Mouse (Mus musculus): ENCODE data around the gene Lamb2. TPM values are rescaled to one million over a fixed set of nuclear protein-coding genes. Genes with fewer than 3 reads are reported as not detected.
A peak's percentile ranks its signal among the peaks of the same experiment; 100 is the strongest.

Lamb2 gene
- total RNA-seq, 2 experiments from 2014 or later = 27.0 to 37.8 TPM

DNA sequence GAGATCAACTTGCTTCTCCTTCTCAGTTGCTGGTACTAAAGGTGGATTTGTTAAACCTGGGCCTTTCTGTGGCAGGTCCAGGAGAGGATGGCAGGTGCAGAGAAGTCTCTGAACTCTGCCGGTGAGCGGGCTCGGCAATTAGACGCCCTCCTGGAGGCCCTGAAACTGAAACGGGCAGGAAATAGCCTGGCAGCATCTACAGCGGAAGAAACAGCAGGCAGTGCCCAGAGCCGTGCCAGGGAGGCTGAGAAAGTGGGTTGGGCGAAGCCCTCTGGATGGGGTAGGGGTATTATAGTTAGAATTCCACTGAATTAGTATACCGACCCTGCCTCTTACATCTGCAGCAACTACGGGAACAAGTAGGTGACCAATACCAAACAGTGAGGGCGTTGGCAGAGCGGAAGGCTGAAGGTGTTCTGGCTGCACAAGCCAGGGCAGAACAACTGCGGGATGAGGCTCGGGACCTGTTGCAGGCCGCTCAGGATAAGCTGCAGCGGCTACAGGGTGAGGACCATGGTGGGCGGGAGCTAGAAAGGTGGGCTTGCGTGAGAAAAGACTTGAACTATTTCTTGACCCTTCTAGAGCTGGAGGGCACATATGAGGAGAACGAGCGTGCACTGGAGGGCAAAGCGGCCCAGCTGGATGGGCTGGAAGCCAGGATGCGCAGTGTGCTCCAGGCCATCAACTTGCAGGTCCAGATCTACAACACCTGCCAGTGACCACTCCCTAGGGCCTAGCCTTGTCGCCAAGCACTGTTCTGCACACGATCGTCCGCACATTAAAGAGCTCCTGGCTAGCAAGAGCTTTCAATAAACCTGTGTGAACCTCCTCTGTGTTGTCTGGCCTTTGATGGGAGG lies 10.4 kb downstream of the Lamb2 start:
- DNase-seq (ENCODE audit: low spot score in 2 of 2) = no peak

DNA sequence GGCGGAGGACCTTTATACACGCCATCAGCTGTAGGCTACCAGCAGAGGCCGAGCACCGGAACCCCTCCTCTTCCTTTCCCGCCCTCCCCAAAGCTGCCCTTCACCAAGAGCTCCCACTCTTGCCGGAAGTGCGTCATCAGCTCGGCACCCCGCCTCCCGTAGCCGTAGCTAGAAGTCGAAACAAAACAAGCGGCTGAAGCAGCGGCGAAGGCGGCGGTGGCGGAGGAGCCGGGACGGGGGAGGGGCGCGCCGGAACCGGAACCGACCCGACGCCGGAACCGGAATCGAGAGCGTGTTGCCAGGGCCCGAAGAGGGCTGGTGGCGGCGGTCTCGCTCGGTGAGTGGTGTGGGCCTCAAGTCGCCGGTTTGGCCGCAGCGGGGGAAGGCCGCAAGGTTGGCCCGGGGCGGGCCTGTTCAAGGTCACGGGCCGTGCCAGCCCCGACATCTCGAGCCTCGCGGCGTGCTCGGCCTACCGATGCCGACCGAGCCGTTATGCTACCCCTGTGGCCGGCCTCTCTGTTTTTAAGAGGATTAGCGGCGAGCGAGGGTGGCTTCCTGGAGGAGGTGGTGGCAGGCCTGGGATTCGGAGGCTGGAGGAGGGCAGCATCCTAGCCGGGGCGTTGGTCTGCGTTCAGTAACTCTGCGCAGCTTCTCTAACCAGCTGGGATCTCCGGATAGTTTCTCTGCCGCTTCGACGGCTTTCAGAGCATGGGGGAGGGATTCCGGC lies 11.2 kb downstream of the Lamb2 start, which contains the start of gene Usp19:
TSS of gene Usp19 (plus strand) at position 44 of the 727 bp plus-strand sequence.
- peak; percentile 94 to 97 for DNase-seq (ENCODE audit: low spot score in 2 of 2)

DNA sequence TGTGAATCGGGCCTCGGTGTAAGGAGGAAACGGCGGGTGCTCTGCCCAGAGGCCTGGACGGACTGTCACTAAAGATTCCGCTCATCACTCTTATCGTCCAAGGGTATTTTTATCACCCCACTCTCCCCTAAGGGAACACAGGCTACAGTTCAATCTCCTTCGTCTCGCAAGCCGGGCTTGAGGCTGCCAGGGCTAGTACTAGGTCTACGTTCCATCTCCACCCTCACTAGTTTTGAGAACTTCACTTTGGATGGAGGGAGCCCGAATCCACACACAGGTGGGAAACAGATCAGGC lies 11.7 kb downstream of the Lamb2 start:
- no peak for DNase-seq (ENCODE audit: low spot score in 2 of 2)

DNA sequence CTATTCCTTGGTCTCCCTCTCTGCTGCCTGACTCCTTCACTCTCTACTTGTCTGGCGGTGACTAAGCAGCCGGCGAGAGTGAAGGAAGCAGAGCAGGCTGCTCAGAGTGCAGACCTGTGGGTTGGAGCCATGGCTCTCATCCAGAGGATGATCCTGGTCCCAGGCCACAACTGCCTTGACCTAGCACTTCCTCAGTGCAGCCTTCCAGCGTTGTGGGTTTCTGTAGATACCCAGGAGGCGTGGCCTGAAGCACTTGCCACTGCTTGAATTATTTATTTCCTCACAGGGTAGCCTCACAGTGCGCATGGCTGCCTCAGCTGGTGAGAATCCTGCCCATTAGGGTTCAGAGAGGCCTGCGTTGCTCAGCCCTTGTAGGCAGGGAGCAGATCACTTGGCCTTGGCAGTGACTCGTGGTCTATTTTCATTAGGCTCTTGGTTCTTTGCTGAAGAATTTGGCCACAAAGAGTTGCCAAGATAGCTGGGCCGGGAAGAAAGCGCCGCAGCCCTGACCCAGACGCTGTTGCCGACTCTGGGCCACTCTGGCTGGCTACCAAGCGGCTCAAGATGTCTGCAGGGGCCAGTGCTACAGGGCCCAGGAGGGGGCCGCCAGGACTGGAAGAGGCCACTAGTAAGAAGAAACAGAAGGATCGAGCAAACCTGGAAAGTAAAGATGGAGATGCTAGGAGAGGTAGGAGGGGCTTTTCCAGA lies 12.7 kb downstream of the Lamb2 start:
- no peak for DNase-seq (ENCODE audit: low spot score in 2 of 2)

DNA sequence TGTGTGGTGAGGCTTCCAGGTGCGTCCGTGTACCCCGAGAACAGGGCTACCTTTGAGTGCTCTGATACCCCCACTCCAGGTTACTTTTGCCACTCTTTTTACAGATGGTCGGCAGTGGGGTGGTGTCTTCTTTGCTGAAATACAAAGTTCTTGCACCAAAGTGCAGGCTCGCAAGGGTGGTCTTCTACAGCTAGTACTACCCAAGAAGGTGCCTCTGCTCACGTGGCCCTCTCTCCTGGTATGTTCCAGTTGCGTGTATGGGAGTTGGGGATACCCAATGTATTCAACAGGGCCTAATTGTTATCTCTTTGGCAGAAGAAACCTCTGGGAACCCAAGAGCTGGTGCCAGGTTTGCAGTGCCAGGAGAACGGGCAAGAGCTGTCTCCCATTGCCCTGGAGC lies 13.7 kb downstream of the Lamb2 start:
- no peak for DNase-seq (ENCODE audit: low spot score in 2 of 2)

DNA sequence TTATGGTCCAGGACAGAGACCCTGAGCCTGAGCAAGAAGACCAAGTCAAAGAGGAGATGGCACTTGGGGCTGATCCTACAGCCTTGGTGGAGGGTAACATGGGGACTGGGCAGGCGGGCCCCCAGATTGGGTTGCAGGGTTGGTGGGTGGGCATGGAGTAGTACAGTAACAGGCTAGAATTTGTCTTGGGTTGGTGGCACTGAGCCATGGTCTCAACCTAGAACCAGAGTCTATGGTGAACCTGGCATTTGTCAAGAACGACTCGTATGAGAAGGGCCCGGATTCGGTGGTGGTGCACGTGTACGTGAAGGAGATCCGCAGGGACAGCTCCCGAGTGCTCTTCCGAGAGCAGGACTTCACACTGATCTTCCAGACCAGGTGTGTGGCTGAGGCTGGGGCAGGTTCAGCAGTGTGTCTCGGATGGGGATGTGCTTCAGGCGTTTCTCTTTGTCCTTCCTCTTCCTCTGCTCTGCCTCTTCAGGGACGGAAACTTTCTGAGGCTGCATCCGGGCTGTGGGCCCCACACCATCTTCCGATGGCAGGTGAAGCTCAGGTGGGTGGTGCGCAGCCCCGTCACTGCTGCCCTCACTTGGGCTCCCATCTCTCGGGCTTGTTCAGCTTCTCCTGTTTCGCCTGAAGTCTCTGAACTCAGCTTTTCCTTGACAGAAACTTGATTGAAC lies 14.8 kb downstream of the Lamb2 start:
- no peak for DNase-seq (ENCODE audit: low spot score in 2 of 2)

DNA sequence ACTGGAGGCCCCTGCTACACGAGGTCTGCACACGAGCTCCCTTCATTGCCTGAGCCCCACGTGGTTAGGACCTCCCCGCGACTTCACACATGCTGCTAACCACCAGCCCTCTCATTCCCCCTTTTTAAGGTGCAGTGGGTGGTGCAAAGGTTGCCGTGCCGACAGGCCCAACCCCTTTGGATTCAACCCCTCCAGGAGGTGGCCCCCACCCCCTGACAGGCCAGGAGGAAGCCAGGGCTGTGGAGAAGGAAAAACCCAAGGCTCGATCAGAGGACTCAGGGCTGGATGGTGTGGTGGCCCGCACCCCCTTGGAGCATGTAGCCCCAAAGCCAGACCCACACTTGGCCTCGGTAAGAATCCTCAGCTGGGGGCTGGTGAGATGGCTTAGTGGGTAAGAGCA lies 15.4 kb downstream of the Lamb2 start:
- no peak for DNase-seq (ENCODE audit: low spot score in 2 of 2)

DNA sequence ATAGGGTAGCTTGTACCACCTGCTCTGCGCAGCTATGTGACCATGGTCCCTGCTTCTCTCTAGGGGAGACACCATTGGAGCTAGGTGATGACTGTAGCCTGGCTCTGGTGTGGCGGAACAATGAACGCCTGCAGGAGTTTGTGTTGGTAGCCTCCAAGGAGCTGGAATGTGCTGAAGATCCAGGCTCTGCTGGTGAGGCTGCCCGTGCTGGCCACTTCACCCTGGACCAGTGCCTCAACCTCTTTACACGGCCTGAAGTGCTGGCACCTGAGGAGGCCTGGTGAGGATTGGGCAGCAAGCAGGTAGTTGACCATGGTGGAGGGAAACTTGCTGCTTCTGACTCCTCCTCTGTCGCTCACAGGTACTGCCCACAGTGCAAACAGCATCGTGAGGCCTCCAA lies 19.7 kb downstream of the Lamb2 start:
- DNase-seq (ENCODE audit: low spot score in 2 of 2) = no peak

DNA sequence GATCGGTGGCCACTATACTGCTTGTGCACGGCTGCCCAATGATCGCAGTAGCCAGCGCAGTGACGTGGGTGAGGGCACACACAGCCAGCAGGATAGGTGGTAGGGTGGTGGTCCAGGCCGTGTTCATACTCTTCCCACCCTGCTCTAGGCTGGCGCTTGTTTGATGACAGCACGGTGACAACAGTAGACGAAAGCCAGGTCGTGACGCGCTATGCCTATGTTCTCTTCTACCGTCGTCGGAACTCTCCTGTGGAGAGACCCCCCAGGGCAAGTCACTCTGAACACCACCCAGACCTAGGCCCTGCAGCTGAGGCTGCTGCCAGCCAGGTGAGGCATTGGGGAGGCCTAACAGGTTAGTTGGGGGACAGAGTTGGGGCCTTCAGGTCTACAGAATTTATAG lies 20.4 kb downstream of the Lamb2 start:
- DNase-seq (ENCODE audit: low spot score in 2 of 2) = no peak

DNA sequence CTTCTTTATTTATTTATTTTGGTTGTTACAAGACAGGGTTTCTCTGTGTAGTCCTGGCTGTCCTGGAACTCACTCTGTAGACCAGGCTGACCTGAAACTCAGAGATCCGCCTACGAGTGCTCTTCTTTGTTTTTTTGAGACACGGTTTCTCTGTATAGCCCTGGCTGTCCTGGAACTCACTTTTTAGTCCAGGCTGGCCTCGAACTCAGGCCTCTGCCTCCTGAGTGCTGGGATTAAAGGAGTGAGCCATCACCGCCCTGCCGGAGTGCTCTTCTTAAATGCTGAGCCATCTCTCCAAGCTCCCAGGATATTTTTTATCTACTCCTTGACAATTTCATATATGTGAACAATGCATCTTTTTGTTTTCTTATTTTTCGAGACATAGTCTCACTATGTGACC lies 27.4 kb downstream of the Lamb2 start:
- no peak for DNase-seq (ENCODE audit: low spot score in 2 of 2)

DNA sequence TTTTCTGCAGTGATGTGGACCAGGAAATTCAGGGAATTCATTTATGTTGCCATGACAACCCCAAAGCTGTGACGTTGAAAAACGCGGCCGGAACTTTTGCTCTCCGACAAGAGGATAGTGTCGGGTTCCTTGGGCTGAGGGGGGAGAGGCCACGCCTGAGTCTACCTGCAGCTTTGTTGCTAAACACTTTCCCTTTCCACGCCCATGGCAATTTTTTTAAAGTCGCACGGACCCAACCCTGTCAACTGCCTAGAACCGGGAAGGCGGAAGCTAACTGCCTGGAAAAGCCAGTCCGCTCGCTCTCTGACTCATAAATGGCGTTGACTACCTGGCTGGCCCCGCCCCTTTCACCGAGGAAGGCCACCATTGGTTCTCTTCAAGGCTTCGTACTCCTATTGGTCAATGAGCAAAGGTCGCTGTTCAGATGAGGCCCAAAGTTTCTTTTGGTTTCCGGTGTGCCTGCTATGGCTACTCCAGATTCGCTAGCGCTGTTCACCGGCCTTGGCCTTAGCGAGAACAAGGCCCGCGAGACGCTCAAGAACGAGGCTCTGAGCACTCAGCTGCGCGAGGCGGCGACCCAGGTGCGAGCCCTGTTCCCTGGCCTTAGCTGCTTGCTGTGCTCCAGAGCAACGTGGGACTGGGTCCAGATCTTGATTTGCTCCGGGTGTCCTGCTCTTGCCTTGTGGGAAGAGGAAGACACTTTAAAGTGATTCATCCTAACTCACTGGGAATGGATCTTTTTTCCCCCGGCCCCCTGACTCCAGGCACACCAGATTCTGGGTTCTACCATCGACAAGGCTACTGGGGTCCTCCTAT lies 28.3 kb downstream of the Lamb2 start, which contains the start of gene Qars:
TSS of gene Qars (plus strand) at position 88 of the 816 bp plus-strand sequence.
- peak; percentile 90 to 93 for DNase-seq (ENCODE audit: low spot score in 2 of 2)

DNA sequence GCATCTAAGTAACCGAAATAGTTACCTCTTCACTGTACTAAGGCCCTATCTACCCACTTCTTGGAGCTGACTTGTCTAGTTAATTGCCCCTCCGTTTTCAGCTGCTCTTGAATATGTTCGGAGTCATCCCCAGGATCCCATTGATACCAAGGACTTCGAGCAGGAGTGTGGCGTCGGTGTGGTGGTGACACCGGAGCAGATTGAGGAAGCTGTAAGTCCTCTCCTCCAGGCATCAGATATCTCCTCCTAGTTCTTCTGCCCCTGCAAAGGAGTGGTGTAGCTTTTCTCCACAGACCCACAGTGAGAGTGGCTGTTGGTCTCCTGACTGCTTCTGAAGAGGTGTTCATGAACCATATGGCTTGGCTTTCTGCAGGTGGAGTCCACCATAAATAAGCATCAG lies 29.2 kb downstream of the Lamb2 start:
- no peak for DNase-seq (ENCODE audit: low spot score in 2 of 2)

DNA sequence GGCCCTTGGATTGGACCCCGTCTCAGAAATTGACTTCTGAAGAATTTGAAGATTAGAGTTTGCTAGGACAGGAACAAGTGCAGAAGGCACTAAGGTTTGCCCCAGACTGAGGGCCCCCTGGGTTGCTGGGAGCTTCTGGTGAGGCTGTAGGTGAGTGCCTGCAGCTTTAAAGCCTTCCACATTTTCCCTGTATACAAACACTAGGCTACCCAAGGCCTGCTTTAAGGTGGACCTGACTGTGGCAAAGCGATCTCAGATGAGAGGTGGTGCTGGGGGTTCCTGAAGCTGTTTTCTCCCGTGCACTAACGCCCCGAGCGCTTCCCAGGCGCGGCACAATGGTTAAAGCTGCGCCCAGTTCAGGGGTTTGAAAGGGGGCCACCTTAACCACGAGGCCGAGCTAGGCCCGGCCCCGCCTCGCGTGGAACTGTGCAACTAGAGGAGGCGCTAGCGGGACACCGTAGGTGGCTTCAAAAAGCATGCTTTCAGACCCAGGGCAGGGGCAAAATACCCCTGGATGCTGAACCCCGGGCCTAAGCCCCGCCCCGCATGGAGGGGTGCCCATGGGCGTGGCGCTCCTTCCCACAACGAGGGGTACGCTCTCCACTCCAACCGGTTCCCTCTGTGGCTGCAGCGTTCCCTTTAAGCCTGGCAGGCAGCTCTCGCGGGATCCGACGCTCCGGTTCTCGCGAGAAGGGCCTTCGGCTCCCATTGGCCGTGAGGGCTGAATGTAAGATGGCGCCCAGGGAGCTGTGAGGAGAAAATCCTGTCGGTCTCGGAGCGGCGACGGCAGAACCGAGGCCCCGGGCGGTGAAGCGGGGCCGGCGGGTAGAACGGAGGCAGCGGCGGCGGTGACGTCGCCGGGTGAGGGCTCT lies 37.1 kb downstream of the Lamb2 start, which contains the start of gene Qrich1:
TSS of gene Qrich1 (plus strand) at position 427 of the 872 bp plus-strand sequence.
- DNase-seq (ENCODE audit: low spot score in 2 of 2) = peak; percentile 92 to 96

DNA sequence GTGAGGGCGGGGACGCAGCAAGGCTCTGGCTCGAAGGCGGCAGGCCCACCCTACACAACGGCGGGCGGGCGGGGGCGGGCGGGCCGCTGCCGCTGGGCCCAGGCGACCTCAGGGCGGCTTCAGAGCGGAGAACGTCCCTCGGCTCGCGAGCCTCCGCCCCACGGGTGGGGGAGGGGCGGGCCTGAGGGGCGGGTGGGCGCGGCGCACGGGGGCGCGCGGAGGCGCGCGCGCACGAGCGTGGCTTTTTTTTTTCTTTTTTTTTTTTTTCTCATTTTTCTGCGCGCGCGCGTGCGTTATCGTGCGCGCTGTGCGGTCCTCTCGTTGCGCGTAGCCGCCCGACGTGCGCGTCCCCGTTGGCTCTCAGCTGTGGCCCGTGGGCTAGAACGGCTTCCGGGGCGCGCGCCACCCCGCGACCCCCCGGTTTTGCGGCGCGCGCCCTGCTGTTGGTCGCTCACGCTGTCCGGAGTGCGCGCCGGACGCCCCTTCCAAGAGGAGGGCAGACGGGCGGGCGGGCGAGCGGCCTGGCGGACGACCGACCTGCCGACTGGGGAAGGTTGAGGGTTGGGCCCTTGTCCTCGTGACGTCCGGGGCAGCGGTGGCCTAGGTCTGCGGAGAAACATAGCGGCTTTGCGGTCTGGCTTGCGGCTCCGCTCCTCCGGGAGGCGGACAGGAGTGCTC lies 37.9 kb downstream of the Lamb2 start:
- peak; percentile 73 to 89 for DNase-seq (ENCODE audit: low spot score in 2 of 2)

DNA sequence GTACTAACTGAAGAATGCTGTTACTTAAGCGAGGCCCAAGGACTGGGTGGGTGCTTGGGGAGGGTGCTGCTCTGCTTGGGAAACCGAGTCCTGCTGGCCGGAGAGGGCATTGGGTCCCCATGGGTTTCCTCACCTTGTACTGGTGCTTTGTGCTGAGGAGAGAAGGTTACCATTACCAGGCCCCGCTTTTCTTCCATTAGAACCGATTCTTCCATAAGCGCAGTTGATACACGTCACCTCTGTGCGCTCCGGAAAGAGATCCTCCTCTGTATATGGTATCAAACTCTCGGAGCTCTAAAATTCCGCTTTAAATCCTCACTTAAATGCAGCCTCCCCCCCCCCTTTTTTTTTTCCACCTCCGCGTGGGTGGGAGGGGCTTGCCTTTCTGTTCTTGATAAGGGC lies 38.4 kb downstream of the Lamb2 start:
- DNase-seq (ENCODE audit: low spot score in 2 of 2) = peak; percentile 31 to 34

DNA sequence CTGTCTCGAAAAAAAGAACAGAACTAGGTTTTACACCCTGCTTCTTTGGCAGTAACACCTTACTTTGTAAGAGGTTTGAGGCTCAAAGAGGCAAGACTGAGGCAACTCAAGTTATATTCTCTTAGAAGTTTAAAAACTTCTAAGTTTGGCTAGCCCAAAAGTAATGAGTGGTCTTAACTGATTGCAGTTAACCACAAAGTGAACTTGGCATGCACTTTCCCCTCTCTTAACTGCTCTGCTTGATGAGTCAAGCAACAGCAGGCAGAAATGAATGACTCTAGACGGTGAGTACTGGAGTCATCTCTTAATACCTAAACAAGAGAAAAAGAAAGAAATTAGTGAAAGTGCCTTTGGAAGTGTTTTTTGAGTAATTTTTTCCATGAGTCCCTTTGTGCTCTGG lies 42.1 kb downstream of the Lamb2 start:
- DNase-seq (ENCODE audit: low spot score in 2 of 2) = no peak

DNA sequence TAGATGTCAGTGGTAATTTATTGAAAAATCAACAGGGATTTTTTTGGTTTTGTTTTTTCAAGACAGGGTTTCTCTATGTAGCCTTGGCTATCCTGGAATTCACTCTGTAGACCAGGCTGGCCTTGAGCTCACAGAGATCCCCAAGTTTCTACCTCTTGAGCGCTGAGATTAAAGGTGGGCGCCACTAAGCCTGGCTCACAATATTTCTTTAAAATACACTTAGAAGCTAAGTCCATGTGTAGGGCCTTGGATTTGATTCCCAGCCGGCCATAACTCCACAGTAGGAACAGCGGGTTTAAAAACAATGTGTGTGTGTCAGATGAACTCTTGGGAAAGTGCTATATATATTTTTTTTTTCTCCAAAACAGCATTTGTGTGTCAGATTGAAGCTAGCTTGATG lies 43.8 kb downstream of the Lamb2 start:
- no peak for DNase-seq (ENCODE audit: low spot score in 2 of 2)

DNA sequence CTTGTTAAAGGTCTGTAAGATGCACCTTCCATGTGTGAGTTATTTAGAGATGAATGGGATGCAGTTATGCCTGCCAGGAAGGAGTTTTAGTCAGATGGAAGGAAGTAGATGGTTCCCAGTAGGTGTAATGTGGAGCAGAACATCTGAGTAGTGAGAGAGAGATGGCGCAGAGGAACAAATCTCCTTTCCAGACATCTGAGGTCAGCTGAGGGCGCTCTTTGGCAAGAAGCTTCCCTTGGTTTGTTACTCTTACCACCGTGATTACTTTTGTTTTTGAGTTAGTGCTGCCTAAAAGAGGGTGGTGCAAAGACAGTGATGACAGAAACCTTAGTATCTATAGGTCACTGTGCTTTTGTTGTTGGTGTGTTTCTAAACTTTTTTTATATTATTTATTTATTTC lies 45.9 kb downstream of the Lamb2 start:
- no peak for DNase-seq (ENCODE audit: low spot score in 2 of 2)

DNA sequence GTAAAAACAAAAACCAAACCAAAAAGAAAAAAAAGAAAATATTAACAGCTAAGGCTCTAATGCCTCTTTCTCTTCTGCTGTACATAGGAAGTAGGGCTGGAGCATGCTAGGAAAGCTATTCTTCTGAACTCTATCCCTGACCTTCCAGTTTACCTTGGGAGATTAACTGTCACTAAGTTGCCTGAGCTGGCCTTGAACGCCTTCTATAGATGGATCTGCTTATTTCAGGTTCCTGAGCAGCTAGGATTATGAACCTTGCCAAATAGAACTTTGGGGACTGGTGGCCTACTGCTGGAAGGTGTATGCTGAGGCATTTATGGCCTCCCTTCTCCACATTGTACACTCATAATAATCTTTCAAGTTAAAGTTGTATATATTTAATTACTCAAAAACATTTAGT lies 51.4 kb downstream of the Lamb2 start:
- no peak for DNase-seq (ENCODE audit: low spot score in 2 of 2)
